Mouse (Mus musculus) 416B (cell line): Measurements from ENCODE around the gene Tigit.

Source experiments
- DNase-seq: peaks from one replicate; pipeline ENCODE4 v3.0.0; 2011; ENCODE audit warnings: low read depth

Tigit gene

DNA sequence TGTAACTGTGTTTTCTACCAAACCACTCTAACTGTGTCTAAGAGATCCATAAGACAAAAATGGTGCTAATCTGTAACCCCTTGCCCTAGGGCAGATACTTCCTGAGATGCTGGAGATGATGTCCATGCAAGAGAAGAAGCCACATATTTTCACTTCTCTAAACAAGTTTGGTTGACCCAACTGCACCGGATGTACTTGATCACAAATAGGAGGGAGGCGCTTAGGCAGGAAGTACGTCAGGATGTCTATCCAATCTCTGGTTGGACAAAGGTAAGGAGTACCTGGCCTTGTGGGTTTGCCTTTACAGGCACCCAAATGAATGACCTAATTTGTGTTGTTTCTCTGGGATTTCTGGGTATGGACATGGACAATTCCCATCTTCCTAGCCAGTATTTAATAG, 4.3 kb upstream of the Tigit start:
- DNase-seq, result no peak

DNA sequence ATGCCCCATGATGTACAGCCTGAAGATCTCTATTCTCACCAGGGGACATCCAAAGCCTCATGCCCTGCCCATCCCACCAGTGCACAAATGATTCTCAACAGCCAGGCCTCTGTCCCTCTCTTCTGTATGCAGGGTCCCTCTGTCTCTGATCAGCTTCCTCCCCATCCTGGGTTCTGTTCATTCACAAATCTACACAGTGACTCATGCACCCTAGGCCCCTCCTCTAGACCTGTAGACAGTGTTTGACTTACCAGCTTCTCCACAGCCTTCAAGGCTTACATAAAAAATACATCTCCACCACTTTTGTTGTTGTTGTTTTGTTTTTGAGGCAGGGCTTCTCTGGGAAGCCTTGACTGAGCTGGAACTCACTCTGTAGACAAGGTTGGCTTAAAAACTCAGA, 915 bp upstream of the Tigit start:
- DNase-seq, result peak; percentile 63

DNA sequence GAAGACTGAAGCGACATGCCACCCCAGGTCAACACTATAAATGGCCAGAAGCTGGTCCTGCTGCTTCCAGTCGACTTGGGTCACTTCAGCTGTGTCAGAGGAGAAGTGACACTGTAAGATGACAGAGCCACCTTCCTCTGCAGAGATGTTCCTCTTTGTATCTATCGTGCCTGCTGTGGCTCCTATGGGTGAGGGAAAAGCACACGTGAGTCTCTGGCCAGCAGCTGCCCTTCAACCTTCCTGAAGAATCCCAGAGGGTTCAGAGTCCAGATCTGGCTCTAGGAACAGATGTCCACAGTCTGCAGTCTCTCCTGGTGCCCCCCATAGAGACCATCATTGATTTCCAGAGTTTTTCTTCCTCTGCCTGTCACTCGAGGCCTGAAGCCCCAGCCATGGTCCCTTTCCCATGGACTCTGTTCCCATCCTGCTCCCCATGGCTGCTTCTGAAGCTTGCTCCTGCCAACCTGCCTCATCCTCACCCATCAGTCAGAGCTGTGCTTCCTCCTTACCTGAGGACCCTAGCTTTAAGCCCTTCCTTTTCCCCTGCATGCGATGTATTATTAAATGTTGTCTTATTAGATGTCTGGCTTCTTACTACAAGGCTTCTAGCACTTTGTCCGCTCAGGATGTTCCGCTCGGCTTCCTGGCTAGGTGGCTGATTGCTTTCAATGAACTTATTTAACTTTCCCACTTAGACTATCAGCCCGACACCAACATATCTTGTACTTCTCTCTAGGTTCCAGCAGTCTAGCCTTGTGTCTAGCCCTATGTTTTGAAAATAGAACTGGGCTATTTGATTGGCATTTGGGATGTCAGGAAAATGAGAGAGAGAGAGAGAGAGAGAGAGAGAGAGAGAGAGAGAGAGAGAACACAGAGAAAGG, 1.6 kb downstream of the Tigit start:
- DNase-seq, result no peak

DNA sequence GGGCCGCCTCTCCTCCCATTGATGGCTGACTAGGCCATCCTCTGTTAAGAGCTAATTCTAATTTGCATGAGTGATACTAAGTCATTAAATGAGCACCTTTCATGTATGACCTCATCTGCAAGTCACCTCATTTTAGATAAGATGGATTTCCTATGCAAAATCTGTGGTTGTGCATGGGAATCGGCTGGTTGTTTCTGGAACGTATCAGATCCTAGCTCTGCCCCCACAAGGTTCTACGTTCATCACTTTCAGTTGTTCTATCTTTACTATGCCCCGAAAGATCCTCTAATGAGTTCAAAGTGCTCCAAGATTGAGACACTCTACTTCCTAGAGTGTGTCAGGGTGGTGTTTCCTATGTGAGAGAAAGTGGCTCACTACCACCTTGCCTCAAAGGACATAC, 2.4 kb downstream of the Tigit start:
- DNase-seq, result no peak

DNA sequence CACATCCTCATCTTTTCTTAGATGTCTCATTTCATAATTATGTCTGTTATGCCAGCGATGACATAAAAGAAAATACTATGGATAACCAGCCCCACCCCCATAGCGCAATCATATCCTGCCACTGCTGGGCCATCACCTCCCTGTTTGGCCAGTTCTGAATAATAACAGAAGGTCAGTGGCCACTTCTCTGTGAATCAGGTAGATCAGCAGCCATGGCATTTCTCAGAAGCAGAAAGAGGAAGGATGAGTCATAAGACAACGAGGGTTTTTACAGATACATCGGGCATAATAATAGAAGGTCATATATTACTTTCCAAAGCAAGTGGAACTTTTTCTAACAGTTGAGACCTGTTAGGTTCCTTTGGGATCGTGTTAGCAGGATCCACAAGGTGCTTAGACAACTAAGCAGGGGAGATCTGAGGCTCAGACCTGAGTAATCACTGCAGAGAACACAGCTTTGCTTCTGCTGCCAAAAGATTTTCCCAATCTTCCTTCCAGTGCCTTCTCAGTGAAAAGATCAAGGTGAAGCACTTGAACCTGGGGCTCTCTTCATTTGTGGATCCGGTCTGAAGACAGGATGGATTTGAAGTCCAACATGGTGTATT, 8.7 kb downstream of the Tigit start:
- peak; percentile 74 for DNase-seq

DNA sequence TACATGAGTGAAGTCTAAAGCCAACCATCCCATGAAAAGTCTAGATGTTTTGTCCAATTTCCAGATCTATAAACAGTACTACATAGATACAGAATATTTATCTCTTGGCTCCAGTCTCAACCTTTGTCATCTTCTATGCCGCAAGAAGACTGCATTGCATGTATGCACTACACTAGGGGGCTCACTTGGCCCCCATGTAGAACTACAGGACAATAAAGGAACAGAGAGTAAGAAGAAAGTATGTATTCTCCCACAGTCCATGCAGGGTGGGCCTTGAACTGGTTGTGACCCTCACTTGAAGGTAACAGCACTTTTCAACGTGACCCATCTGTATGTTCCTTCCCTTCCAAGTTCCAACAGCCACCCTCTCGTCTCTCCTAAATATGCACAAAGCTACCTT, 9.7 kb downstream of the Tigit start:
- no peak for DNase-seq

DNA sequence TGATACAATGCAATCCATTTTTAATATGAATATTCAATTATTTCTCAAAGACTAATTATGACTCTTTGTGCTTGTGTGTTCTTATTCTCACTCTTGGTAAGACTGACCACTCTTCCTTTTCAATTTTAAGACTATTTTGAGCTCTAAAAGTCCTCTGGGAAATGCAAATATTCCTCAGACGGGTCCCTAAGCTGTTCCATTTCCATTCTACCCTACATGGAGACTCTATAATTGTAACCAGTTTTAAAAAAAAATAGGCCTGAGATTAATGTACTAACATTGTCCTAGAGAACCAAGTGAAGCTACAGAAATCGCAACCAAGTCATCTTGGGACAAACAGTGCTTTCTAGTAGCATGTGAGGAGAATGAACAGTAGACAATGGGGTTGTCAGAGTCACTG, 10.7 kb downstream of the Tigit start:
- DNase-seq, result no peak

DNA sequence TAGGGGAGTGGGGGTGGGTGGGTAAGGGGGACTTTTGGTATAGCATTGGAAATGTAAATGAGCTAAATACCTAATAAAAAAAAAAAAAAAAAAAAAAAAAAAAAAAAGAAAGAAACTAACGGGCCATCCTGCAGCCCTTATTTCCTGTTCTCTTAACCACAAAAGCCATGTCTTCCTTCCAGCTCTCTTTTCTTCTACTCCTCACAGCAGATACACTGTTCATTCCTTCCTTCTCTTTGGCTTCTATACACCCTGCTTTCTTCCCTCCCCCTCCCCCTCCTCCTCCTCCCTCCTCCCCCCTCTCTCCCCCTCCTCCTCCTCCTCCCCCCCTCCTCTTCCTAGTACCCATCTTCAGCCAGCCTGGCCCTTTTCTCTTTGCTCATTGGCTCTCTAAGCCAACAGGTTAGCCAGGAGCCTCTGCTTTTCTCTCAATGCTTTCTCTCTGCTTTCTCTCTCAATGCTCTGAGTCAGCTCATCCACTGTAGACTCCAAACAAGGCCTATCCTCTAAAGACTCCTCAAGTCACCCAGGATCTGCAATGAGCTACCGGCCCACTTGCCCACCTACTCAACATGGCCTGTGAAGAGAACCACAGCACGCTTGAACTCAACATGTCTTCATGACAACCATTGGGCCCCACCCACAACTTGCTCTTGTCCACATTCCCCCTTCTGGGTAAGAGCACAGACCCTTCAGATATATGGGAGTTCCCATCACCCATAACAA, 13.4 kb downstream of the Tigit start:
- peak; percentile 61 for DNase-seq

DNA sequence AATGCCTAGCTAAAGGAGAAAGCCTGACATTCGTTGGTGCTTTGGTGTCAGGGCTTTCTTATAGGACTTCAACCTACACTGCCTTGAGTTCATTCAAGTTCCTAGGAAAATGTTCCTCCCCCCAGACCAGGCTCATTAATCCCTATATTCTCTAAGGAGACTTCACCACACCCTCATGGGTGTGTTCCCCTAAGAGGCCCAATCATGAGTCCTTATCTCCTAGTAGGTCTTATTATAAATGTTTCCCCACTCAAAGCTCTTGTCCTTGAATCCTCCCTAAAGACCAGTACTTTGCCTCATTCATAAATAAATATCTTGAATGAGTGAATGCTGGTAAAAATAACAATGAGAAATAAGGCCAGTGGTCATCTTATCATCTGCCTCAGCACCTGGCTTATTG, 16.3 kb downstream of the Tigit start:
- DNase-seq, result no peak

DNA sequence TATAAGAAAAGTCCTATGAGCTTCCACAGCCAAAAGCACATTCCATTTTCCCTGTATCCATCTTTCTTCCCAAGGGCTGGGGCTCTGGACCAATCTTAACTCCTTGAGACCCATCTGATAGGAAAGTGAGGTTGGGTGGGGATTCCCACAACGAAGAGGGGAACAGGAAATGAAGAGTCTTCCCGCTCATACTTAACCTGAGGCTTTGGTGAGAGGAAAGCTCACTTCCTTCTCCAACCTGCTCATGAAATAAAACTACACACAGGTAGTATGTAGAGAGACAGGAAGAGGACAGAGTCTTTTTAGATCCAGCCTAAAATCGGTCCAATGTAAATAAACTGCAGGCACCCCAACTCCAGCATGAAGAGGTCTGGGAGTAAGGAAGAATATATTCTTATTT, 17.0 kb downstream of the Tigit start:
- no peak for DNase-seq

DNA sequence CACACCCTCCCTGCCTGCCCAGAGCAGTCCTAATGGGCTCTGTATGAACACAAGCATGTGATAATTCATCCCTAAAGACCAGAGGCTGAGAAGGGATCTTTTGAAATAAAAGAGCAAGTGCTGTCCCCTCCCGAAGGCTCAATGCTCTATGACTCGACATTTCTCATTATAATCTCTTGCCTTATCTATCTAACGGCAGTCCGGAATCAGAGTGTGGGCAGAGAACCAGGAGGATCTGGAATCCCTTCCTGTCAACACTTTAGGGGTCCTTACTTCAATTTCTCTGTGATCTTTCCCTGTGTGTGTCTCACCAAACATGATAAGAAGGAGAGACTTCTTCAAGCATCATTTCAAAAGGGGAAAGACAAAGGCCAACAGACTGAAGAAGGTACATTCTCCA, 18.1 kb downstream of the Tigit start:
- no peak for DNase-seq

DNA sequence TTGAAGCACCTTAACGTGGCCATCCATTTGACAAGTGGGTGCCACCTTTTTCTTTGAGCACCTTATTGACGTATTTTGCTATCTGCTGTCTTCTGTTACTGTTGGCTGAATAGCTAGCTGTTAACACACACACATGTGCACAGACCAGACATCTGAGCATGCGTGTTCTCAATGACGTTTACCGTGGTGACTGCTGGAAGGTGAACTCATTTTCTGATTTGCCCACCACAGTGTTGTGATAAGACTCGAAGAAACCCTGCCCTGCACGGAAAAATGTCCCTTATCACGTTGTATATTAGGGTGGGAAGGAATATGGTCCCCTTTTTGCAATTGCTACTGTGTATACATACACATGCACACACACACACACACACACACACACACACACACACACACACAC, 22.7 kb downstream of the Tigit start:
- DNase-seq, result no peak

DNA sequence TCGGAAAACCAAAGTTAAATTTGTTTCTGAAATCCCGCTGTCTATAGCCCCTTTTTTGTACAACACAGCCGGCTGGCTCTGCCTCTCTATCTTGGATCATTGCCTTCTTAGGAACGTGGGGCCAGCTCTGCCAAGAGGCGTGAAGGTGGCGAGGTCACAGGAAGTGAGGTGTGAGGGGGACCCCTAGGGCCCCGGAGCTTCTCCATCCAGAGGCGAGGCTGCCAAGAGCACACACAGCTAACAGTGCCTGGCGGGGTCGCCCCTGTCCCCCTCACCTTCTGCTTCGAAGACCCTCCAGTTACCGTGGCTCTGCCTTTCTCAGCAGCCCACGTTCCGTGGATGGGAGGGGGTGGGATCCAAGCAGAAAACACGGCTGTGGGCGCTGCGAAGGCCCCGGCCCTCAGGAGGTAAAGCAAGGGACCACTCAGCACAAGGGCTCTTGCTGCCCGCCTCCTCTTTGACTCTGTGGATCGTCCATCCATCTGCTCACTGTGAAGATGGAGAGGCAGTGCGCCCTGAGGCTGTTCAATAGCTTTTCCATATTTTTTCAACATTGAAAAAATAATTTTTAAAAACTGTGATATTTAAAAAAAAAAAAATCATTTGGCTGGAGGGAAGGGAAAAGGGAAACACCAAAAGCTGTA, 25.4 kb downstream of the Tigit start:
- DNase-seq, result no peak

DNA sequence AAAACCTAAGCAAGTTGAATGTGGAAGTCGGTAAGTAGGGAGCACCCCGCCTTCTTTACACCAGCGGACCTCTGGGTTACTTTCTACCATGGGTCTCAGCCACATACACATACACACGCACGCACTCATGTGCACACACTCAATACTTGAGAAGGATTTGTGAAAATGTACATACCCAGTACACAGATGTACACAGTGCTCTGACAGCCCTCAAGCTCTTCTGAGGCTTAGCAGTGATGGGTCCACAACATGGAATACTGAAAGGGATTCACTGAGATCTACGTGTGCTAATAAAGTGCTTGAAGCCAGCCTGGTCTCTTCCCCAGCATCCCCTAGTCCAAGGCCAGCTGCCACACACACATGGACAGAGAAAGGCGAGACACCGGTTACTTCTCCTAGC, 26.7 kb downstream of the Tigit start:
- no peak for DNase-seq

DNA sequence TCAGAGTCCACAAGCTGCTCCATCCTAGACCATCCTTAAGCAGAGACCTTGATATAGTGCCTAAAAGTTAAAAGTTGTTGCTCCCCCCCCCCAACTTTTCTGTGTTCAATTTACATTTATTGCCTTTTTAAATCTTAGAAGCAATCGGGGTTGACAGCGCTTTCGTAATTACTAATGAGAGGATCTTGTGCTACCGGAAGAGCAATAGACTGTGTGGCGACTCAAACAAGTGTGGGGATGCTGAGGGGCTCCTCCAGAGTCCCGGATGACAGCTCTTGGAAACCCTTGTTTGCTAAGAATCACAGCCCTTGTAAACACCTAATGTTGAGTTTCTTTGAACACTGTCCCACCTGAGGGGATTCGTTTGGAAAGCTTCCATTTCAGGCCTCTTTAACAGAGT, 29.9 kb downstream of the Tigit start:
- no peak for DNase-seq

DNA sequence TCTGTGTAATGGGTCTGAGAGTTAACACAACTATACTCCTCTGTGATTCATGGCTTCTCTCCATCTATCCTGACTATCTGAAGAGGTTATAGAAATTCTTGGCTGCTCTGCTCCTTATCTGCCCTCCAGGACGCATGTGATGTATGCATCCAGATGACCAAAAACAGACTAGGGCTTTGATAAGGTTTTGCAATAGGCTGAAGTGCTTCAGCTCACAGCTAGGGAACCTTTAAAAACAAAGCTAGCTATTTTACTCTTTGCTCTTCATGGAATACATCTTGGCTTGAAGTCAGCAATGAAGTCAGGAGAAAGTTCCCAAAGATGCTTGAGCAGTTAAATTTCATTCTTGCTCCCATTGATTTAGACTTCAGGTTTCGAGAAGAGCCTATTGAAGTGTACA, 32.2 kb downstream of the Tigit start:
- DNase-seq, result no peak

DNA sequence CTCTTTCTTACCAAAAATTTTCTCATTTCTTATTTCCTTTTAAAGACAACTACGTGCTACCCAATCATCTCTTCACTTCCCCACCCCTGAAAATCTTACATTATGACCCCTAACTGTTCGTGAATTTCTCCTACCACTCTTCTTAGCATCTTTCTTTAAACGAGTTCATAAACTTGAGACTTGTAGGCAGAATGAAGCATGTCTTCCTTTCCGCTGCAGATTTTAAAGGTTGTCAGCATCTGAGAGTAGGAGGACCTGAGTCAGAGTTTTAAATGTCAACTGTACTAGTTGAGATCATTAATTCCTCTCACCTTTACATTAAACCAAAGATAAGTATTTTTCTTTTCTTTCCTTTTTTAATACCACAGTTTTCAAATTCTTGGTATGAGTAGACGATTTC, 35.3 kb downstream of the Tigit start:
- DNase-seq, result no peak

DNA sequence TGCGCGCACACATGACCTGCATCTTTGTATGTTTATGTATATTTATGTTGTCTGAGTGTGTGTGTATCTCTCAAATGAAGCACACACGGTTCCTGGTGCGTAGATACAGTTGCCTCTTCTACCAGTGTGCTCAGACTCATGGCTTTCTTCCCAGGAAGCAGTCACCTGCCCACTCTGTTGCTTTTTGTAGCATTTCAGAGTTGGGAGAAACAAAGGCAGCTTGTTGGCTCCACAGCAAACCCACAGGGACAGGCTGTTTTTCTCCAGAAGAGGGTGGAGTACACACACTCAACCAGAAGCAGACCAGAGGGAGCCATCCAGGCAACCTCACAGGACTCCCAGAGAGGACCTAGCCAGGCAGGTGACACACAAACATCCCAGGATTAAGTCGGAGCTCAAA, 38.0 kb downstream of the Tigit start:
- no peak for DNase-seq

DNA sequence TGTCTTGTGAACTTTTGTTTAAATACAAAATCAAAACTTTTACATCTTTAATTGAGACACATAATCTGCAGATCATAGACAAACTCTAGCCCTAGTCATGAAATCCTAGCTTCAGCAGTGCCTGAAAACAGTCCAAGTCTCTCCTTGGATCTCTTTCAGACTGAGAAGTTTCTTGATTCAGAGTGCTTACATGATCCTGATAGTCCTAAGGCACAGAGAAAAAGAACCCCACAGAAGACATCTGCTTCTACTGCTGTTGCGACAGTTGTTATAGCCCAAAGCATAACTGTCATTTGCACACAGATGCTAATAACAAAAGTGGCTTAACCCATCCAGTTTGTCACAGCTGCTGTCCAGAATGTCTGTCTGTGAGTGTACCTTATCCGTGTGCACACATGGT, 38.7 kb downstream of the Tigit start:
- no peak for DNase-seq

DNA sequence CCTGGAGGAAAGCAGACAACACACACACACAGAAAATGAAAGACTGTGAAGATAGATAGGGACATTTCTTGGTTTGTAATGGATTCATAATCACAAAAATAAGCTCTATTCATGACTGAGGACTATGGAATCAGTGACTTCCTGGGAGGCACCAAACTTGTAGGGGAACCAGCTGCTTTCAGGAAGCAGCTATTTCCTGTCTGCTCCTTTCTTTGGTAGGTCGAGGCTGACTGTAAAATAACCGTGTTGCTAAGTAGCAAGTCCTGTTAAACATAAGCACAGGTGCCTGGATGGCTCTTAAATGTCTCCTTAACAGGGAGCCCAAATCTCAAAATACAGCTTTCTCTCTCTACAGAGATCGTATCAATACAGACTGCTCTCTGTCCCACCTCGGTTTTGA, 39.1 kb downstream of the Tigit start:
- DNase-seq, result peak; percentile 26

DNA sequence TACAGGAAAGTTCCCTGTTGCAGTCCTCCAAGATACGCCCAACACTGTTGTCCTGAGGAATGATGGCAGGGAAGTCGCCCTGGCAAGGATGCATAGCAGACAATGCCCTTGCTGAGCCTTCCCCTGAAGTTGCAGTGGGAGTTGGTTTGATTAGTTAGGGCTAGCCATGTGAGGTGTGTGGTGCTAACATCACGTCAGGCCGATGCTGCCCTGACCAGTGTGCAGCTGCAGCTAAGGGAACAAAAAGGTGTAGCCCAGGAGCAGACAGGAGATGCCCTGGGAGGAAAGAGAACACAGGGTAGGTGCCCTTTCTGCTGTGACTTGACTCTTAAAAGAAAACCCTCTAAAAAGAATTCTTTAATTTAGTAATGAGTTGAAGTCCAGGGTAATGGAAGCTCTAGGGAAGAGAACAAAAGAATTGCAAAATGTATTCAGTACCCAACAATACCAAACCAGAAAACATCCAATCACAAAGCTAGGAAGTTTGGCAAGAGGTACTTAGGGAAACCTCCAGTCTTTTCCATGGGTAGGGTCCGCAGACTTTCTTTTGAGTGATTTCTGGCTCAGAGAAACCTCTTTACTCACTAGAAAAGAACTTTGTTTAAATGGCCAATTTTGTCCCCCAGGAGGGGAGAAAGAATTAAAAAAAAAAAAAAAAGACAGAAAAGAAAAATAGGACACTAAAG, 40.5 kb downstream of the Tigit start:
- no peak for DNase-seq

DNA sequence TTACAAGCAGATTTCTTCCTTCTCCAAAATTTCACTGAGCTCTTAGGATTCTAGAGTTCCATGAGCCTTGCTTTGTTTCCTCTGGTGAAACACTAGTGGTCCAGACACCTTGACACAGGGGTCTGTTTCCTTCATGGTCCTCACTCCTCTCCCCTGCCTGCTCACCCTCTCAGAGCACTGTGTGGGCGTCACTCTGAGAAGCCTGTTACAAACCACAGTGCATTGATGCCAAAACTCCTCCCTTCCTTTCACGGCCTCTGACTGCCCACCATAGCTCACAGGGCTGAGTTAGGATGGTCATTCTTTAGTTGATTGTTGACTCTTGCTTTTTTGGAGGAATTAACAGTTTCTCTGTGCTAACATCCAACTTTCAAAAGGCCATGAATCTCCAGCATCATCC, 43.6 kb downstream of the Tigit start:
- peak; percentile 9 for DNase-seq
